Mouse (Mus musculus) cerebellum, adult 18-20 months (tissue): Measurements from ENCODE around the gene Pls3.
A peak's percentile ranks its signal among the peaks of the same experiment; 100 is the strongest.
"Not testable (repeated sequence)": the region's sequence is repeated elsewhere in the genome, so short reads cannot be mapped to it uniquely, and the experiment has no call there.

Experiments used
- DNase-seq, 2 experiments: peaks; one replicate each; pipeline ENCODE4 v3.0.0; 2021

Pls3 gene

GRCm38 (mm10) chrX:75764794-75765328 is 110.1 kb downstream of the Pls3 start:
- DNase-seq = peak in 1 of 2 experiments; percentile 16

GRCm38 (mm10) chrX:75764135-75764793 is 110.7 kb downstream of the Pls3 start:
- peak; percentile 64 to 72 for DNase-seq

- DNase-seq = peak in 1 of 2 experiments; percentile 36
Observed at GRCm38 (mm10) chrX:75759461-75759860, 115.5 kb downstream of the Pls3 start.

- peak in 1 of 2 experiments; percentile 86 for DNase-seq
Observed at GRCm38 (mm10) chrX:75759036-75759435, 115.9 kb downstream of the Pls3 start.

GRCm38 (mm10) chrX:75757966-75758365 is 117.0 kb downstream of the Pls3 start:
- peak in 1 of 2 experiments; percentile 84 for DNase-seq

- DNase-seq = not testable (repeated sequence)
Observed at GRCm38 (mm10) chrX:75754531-75754930, 120.5 kb downstream of the Pls3 start.

GRCm38 (mm10) chrX:75750126-75750725 is 124.8 kb downstream of the Pls3 start:
- DNase-seq = peak in 1 of 2 experiments; percentile 68

- DNase-seq = peak in 1 of 2 experiments; percentile 83
Observed at GRCm38 (mm10) chrX:75749312-75749711, 125.7 kb downstream of the Pls3 start.

- DNase-seq = peak in 1 of 2 experiments; percentile 86
Observed at GRCm38 (mm10) chrX:75744466-75744865, 130.5 kb downstream of the Pls3 start.

- DNase-seq = peak in 1 of 2 experiments; percentile 45
Observed at GRCm38 (mm10) chrX:75739464-75739863, 135.5 kb downstream of the Pls3 start.
